Mouse (Mus musculus): ENCODE data around the gene Ntf3. TPM values are rescaled to one million over a fixed set of nuclear protein-coding genes. Genes with fewer than 3 reads are reported as not detected.

Ntf3 gene
- total and polyA plus RNA-seq, 3 experiments = not detected

DNA sequence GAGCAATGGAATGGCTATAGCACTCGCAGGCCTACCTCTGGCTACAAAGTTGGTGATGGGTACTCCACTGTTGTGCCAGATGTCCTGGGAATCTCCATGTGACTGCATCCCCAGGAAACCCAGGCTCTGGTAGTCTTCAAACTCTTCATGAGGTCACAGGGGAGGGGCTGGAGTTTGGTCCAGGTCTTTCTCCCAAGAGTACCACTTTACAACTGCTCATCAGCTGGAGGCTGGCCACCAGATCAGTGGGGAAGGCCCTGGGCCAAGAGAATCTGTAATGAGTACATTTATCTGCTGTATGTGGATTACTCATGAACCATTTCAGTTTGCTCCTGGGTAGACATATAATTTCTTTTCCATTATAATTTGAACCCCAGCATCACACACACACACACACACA, 66.1 kb downstream of the Ntf3 start:
- no peak overlapping the region for H3K4me3 ChIP-seq (replicated peaks in 1 of 3; ENCODE audit: low read depth in 2 of 3, low read length in 2 of 3, poor library complexity in 1 of 3)
- TF ChIP-seq IRF4 (IDR thresholded peaks at IDR 0.05; ENCODE audit: low read depth, low read length) (no peak), USF1 (IDR thresholded peaks at IDR 0.05; ENCODE audit: low read depth, low read length) (no peak), ELF1 (IDR thresholded peaks at IDR 0.05; ENCODE audit: low read depth, low read length) (no peak)

DNA sequence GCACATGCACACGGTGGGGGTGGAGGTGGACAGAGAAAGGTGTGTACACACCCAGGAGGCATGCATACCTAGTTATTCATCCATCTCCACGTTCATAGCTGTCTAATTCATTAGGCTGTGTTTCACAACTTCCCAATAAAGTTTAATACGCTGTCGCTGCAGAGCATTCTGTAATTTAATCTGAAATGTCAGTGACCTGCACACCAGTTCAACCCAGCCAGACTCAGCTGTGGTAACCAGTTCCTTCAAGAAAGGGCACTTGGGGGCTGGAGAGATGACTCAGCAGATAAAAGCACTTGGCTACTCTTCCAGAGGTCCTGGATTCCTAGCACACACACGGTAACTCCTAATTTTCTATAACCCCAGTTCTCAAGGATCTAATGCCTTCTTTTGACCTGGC, 69.2 kb downstream of the Ntf3 start:
- Histone ChIP-seq H3K4me1 (ENCODE audit: control insufficient read depth in 1 of 2, insufficient read depth in 2 of 2) (no peaks in the 10 kb centered on the region), H3K9me3 (replicated peaks; ENCODE audit: low read length) (peaks cover 14% of the 10 kb centered on the region), H3K4me3 (replicated peaks in 1 of 3; ENCODE audit: low read depth in 2 of 3, low read length in 2 of 3, poor library complexity in 1 of 3) (no peak overlapping the region), H3K4me2 (ENCODE audit: insufficient read depth, low read depth, poor library complexity, severe bottlenecking) (no peak overlapping the region), H3K9ac (ENCODE audit: insufficient read depth, low read depth) (no peak overlapping the region), H3K79me2 (replicated peaks; ENCODE audit: control insufficient read depth, extremely low read depth, insufficient read depth, poor library complexity, severe bottlenecking) (no peaks in the 10 kb centered on the region), H3K36me3 (replicated peaks in 1 of 2; ENCODE audit: control insufficient read depth in 1 of 2, insufficient read depth in 1 of 2, low read length in 1 of 2) (no peaks in the 10 kb centered on the region), H3K27me3 (replicated peaks) (peaks cover 73% of the 10 kb centered on the region), H3K27ac (ENCODE audit: insufficient read depth, low read depth) (no peak overlapping the region)
- dilution Hi-C loops (cut with MboI; ENCODE audit: extremely low pct_ligation_motif_present, extremely low pct_unique_long_range_greater_than_20kb, low sequenced_read_pairs) (no loop called here), in situ Hi-C loops (cut with MboI; ENCODE audit: low pct_ligation_motif_present, low pct_unique_long_range_greater_than_20kb, low sequenced_read_pairs) (no loop called here)
- DNase-seq (ENCODE audit: extremely low read depth) = no peak
- TF ChIP-seq MAFK (IDR thresholded peaks at IDR 0.05; ENCODE audit: insufficient replicate concordance, low read length) (no peak), CHD1 (IDR thresholded peaks at IDR 0.05; ENCODE audit: low read depth, low read length) (no peak), CTCF (conservative IDR thresholded peaks at IDR 0.05 in 1 of 2, IDR thresholded peaks at IDR 0.05 in 1 of 2; ENCODE audit: low read depth in 2 of 2, low read length in 2 of 2) (no peak), MAZ (IDR thresholded peaks at IDR 0.05; ENCODE audit: low read depth, low read length) (no peak), ZC3H11A (IDR thresholded peaks at IDR 0.05; ENCODE audit: low read depth, low read length) (no peak), NRF1 (IDR thresholded peaks at IDR 0.05; ENCODE audit: low read depth, low read length) (no peak), GABPA (IDR thresholded peaks at IDR 0.05; ENCODE audit: insufficient replicate concordance, low read depth, low read length) (no peak), MEF2A (IDR thresholded peaks at IDR 0.05; ENCODE audit: borderline replicate concordance, low read depth, low read length) (no peak), RCOR1 (conservative IDR thresholded peaks at IDR 0.05; ENCODE audit: low read depth, low read length) (no peak)

More for the DNA sequence above, 66.1 kb downstream of the Ntf3 start:
- dilution Hi-C loops (cut with MboI; ENCODE audit: extremely low pct_ligation_motif_present, extremely low pct_unique_long_range_greater_than_20kb, low sequenced_read_pairs) = no loop called here
- no peaks in the 10 kb centered on the region for H3K4me1 ChIP-seq (ENCODE audit: control insufficient read depth in 1 of 2, insufficient read depth in 2 of 2)
- no peak overlapping the region for H3K27ac ChIP-seq (ENCODE audit: insufficient read depth, low read depth)
- DNase-seq (ENCODE audit: extremely low read depth) = no peak
- in situ Hi-C loops (cut with MboI; ENCODE audit: low pct_ligation_motif_present, low pct_unique_long_range_greater_than_20kb, low sequenced_read_pairs) = no loop called here
- no peak overlapping the region for H3K4me2 ChIP-seq (ENCODE audit: insufficient read depth, low read depth, poor library complexity, severe bottlenecking)
- H3K79me2 ChIP-seq (replicated peaks; ENCODE audit: control insufficient read depth, extremely low read depth, insufficient read depth, poor library complexity, severe bottlenecking) = no peaks in the 10 kb centered on the region
- H3K36me3 ChIP-seq (replicated peaks in 1 of 2; ENCODE audit: control insufficient read depth in 1 of 2, insufficient read depth in 1 of 2, low read length in 1 of 2) = no peaks in the 10 kb centered on the region
- peaks cover 77% of the 10 kb centered on the region for H3K27me3 ChIP-seq (replicated peaks)
- peaks cover 14% of the 10 kb centered on the region for H3K9me3 ChIP-seq (replicated peaks; ENCODE audit: low read length)
- H3K9ac ChIP-seq (ENCODE audit: insufficient read depth, low read depth) = no peak overlapping the region

DNA sequence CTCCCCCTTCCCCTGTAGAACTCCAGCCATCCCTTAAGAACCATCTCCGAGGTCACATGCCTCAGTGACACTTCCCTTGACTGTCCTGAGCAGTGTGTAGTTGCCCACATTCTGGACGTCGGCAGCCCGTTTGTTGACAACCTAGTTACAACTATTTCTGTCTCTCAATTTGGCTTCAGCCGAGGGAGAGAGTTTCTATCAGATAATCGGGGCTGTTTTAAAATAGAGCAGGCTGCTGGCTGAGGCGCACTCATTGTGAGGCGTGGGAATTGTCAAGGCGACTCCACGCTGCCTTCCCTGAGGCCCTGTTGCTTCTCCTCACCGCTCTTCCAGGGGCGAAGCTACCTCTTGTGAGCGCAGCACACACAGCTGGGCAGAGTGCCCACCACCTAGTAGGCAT, 70.6 kb downstream of the Ntf3 start:
- H3K9me3 ChIP-seq (replicated peaks; ENCODE audit: low read length) = peaks cover 13% of the 10 kb centered on the region
- dilution Hi-C loops (cut with MboI; ENCODE audit: extremely low pct_ligation_motif_present, extremely low pct_unique_long_range_greater_than_20kb, low sequenced_read_pairs) = no loop called here
- in situ Hi-C loops (cut with MboI; ENCODE audit: low pct_ligation_motif_present, low pct_unique_long_range_greater_than_20kb, low sequenced_read_pairs) = no loop called here

More for the DNA sequence above, 70.6 kb downstream of the Ntf3 start:
- DNase-seq (ENCODE audit: extremely low read depth) = no peak
- Histone ChIP-seq H3K4me2 (ENCODE audit: insufficient read depth, low read depth, poor library complexity, severe bottlenecking) (no peak overlapping the region), H3K9ac (ENCODE audit: insufficient read depth, low read depth) (no peak overlapping the region), H3K27me3 (replicated peaks) (peaks cover 77% of the 10 kb centered on the region), H3K4me1 (ENCODE audit: control insufficient read depth in 1 of 2, insufficient read depth in 2 of 2) (no peaks in the 10 kb centered on the region), H3K27ac (ENCODE audit: insufficient read depth, low read depth) (no peak overlapping the region), H3K36me3 (replicated peaks in 1 of 2; ENCODE audit: control insufficient read depth in 1 of 2, insufficient read depth in 1 of 2, low read length in 1 of 2) (no peaks in the 10 kb centered on the region), H3K4me3 (replicated peaks in 1 of 3; ENCODE audit: low read depth in 2 of 3, low read length in 2 of 3, poor library complexity in 1 of 3) (no peak overlapping the region), H3K79me2 (replicated peaks; ENCODE audit: control insufficient read depth, extremely low read depth, insufficient read depth, poor library complexity, severe bottlenecking) (no peaks in the 10 kb centered on the region)
- TF ChIP-seq NRF1 (IDR thresholded peaks at IDR 0.05; ENCODE audit: low read depth, low read length) = no peak
- TF ChIP-seq IRF4 (IDR thresholded peaks at IDR 0.05; ENCODE audit: low read depth, low read length) = no peak
- TF ChIP-seq EP300 (IDR thresholded peaks at IDR 0.05; ENCODE audit: low read length) = no peak
- TF ChIP-seq GABPA (IDR thresholded peaks at IDR 0.05; ENCODE audit: insufficient replicate concordance, low read depth, low read length) = no peak
- no peak for TF ChIP-seq MYC (IDR thresholded peaks at IDR 0.05; ENCODE audit: low read depth, low read length)
- no peak for TF ChIP-seq ETS1 (conservative IDR thresholded peaks at IDR 0.05; ENCODE audit: low read depth, low read length)
- no peak for TF ChIP-seq ZNF384 (IDR thresholded peaks at IDR 0.05; ENCODE audit: low read depth, low read length)
- no peak for TF ChIP-seq TBP (conservative IDR thresholded peaks at IDR 0.05; ENCODE audit: low read depth, low read length)
- no peak for TF ChIP-seq MXI1 (IDR thresholded peaks at IDR 0.05; ENCODE audit: low read depth, low read length)
- TF ChIP-seq NELFE (IDR thresholded peaks at IDR 0.05; ENCODE audit: low read depth, low read length) = no peak
- no peak for TF ChIP-seq CHD1 (IDR thresholded peaks at IDR 0.05; ENCODE audit: low read depth, low read length)
- TF ChIP-seq RCOR1 (conservative IDR thresholded peaks at IDR 0.05; ENCODE audit: low read depth, low read length) = no peak
- TF ChIP-seq JUN (IDR thresholded peaks at IDR 0.05; ENCODE audit: insufficient read depth, low read depth, low read length) = no peak
- TF ChIP-seq POLR2A (IDR thresholded peaks at IDR 0.05; ENCODE audit: low read depth, low read length) = no peak
